Mouse (Mus musculus) limb, embryonic 11.5 days (tissue): ENCODE measurements at regions not wholly inside any gene's neighbourhood (a gene's known extent, or its start where the extent isn't known, plus 50 kb on each side); places are given as distances from the start of the nearest gene placed in this dataset.

Experiments used
- ATAC-seq: fragments of 200-750 bp; cut with Nextera tagmentation; 2 replicates; pipeline ENCODE4 v1.8.0; 2017; ENCODE audit warnings: low read depth; ENCODE audit not compliant: insufficient number of reproducible peaks, low FRiP score, low TSS enrichment
- DNase-seq: peaks from one replicate; pipeline ENCODE4 v3.0.0-alpha.2; 2015; ENCODE audit warnings: low spot score
- H3K27ac ChIP-seq: fragments of 300-500 bp; sonication (generic); replicated peaks from 2 replicates; pipeline ENCODE4 v1.5.1; 2014; ENCODE audit warnings: low read depth, mild to moderate bottlenecking, low read length
- H3K27me3 ChIP-seq: fragments of 300-500 bp; sonication (generic); 2 replicates; pipeline ENCODE4 v1.6.1; 2014; ENCODE audit warnings: mild to moderate bottlenecking, low read length, mixed read lengths; ENCODE audit not compliant: control insufficient read depth, insufficient read depth
- H3K36me3 ChIP-seq: fragments of 300-500 bp; sonication (generic); 2 replicates; pipeline ENCODE4 v1.6.1; 2014; ENCODE audit warnings: mild to moderate bottlenecking, low read length, moderate library complexity, mixed read lengths; ENCODE audit not compliant: control insufficient read depth, insufficient read depth
- H3K4me1 ChIP-seq: fragments of 300-500 bp; sonication (generic); 2 replicates; pipeline ENCODE4 v1.6.1; 2014; ENCODE audit warnings: low read length, mixed read lengths; ENCODE audit not compliant: control insufficient read depth, insufficient read depth
- H3K4me2 ChIP-seq: fragments of 300-500 bp; sonication (generic); 2 replicates; pipeline ENCODE4 v1.6.1; 2014; ENCODE audit warnings: low read depth, mild to moderate bottlenecking, moderate library complexity; ENCODE audit not compliant: severe bottlenecking
- H3K4me3 ChIP-seq: fragments of 300-500 bp; sonication (generic); 2 replicates; pipeline ENCODE4 v1.5.1; 2014; ENCODE audit warnings: low read depth, low read length
- H3K9ac ChIP-seq: fragments of 300-500 bp; sonication (generic); 2 replicates; pipeline ENCODE4 v1.6.1; 2014; ENCODE audit warnings: mild to moderate bottlenecking, low read length
- H3K9me3 ChIP-seq: fragments of 300-500 bp; sonication (generic); 2 replicates; pipeline ENCODE4 v1.6.1; 2016; ENCODE audit warnings: low read length; ENCODE audit not compliant: control insufficient read depth
- WGBS: fragments of 180-500 bp; shearing (Covaris S2); extraction: QIAGEN DNeasy Blood & Tissue Kit; methylation state at CpG from one replicate; pipeline ENCODE4 v1.1.7; 2014; 5-methylcytosine and 5-hydroxymethylcytosine counted together

DNA sequence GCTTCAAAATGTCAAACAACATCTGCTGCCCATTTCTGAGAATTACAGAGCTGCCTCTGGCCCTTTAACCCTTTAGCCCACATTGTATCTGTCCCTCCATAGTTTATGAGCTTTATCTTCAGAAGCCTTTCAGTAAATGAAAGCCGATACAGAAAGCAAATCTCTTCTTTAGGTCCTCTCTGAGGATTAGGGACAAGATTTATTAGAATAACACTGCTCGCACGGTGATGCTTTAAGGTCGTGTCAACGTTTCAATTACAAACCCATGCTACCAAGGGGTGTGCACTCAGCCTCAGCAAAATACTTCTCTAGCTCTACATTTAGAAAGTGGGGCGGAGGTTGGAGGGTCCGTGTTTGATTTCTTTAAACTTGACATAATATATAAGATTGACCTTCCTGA, 472.0 kb upstream of the 4930412O13Rik start:
- Histone ChIP-seq H3K36me3 (no peaks in the 10 kb centered on the region), H3K9me3 (no peaks in the 10 kb centered on the region), H3K4me1 (no peaks in the 10 kb centered on the region), H3K4me3 (no peak overlapping the region), H3K27ac (no peak overlapping the region), H3K4me2 (no peak overlapping the region), H3K27me3 (no peaks in the 10 kb centered on the region), H3K9ac (no peak overlapping the region)
- ATAC-seq (no peak), DNase-seq (no peak)
- WGBS = 41% methylated on average over 7 of the region's 7 CpGs

DNA sequence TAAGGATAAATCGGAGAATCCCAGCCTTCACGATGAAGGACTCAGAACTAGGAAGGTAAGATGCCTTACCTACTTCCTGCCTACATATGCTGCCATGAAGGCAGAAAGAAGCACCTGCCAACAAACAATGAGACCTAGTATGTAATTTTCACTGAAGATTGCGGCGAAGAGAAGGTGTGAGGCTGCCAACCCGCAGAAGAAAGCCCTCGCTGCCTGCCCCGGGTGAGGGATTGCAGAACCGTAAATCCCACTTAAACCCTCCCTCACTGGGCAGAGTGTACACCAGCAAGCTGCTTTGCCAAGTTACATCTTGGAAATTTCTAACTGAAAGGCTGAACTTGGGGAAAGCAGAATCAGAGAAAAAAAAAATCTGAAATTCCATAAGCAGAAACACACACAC, 458.4 kb upstream of the 4930412O13Rik start:
- Histone ChIP-seq H3K4me1 (no peaks in the 10 kb centered on the region), H3K9ac (no peak overlapping the region), H3K27me3 (no peaks in the 10 kb centered on the region), H3K27ac (no peak overlapping the region), H3K36me3 (no peaks in the 10 kb centered on the region), H3K9me3 (no peaks in the 10 kb centered on the region), H3K4me3 (no peak overlapping the region), H3K4me2 (no peak overlapping the region)
- 74% methylated on average over 8 of the region's 8 CpGs for WGBS
- ATAC-seq (no peak), DNase-seq (no peak)

DNA sequence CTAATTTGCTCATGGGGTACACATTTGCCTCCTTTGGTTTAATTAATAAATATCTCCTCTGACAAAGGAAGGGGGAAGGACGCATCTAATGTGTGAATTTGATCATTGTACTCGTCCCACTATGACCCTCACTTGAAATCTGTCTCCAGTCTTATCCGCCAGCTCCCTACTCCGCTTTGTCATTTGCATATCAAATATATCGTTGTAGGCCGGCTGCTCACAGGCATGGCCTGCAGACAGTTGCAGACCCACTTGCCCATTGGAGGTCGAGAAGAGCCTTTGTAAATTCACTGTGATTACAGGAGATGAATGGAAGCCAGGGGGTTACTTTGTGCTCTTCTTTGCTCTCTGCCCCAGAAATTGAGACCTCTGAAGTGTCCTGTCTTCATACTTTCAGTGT, 457.5 kb upstream of the 4930412O13Rik start:
- no peak for ATAC-seq
- H3K36me3 ChIP-seq = no peaks in the 10 kb centered on the region
- no peaks in the 10 kb centered on the region for H3K27me3 ChIP-seq
- no peak overlapping the region for H3K4me3 ChIP-seq
- H3K4me1 ChIP-seq = no peaks in the 10 kb centered on the region
- H3K9ac ChIP-seq = no peak overlapping the region
- H3K9me3 ChIP-seq = no peaks in the 10 kb centered on the region
- no peak overlapping the region for H3K4me2 ChIP-seq
- no peak overlapping the region for H3K27ac ChIP-seq
- 50% methylated on average over 7 of the region's 7 CpGs for WGBS
- DNase-seq = no peak

DNA sequence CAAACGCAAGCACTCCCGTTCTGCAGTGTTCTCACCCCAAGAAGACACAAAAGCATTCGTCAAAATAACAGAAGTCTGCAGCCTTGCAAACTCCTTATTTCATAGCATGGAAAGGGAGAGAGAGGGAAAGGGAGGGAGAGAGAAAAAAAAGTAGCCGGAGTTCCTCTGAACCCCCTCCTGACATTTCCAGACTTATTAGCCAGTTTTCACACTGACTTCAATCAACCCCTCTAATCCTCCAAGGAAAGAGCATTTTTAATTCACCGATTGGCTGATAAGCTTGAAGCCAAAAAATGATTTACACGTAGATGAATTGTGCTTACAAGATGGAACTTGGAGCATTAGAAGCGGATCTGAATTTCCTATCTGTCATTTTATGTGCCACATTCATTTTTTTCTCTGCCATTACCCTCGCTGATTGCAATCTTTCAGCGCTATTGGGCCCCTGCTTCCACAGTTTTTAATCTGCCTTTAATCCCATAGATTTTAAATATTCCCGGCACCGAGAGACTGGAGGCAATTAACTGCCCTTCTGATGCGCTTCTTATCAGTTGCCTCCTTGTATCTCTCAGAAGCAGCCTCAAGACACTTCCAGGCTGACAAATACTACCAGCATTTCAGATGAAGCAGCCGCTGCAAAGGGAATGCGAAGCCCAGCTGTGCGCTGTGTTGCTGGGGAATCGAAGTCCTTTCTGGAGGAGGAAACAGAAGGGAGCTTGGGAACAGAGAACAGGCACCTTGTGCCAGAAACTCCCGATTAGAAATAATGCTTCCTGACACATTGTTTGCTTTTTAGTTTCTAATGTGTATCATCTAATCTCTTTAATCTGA, 447.7 kb upstream of the 4930412O13Rik start:
- no peak for ATAC-seq
- Histone ChIP-seq H3K9me3 (no peaks in the 10 kb centered on the region), H3K36me3 (no peaks in the 10 kb centered on the region), H3K27me3 (no peaks in the 10 kb centered on the region), H3K4me3 (no peak overlapping the region), H3K27ac (no peak overlapping the region), H3K4me2 (no peak overlapping the region), H3K9ac (no peak overlapping the region), H3K4me1 (no peaks in the 10 kb centered on the region)
- DNase-seq = peak; percentile 30
- 28% methylated on average over 17 of the region's 17 CpGs for WGBS

DNA sequence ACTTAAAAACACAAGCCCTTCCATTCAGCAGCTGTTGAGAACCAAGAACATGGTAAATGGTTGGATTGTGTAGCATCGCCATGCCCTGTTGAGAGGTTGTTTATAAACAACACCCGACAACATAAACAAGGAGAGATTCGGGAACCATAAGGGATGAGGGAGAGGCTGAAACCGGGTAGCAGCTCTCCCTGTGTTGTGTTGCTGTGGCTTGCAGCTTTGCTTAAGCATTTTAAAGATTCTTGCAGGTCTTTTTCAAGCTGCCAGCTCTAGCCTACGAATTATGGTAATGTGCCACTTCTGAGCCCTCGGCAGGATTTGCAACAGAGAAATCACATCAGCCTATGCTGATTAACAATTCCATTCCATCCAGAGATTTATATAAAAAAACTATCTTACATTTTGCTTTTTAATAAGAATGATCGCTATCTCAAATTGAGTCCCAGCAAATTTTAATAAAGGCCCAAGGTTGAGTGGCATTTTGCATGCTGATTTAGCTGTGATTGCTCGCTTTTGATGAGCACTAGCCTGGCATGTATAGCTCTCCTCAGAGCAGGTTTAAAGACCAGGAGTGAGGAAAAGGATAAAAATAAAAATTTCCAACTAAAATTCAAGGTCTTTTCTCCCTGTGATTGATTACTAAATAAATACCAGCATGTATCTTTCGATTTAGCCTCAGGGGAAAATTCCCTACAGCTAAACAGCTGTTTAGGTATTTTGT, 445.7 kb upstream of the 4930412O13Rik start:
- Histone ChIP-seq H3K9me3 (no peaks in the 10 kb centered on the region), H3K27ac (no peak overlapping the region), H3K4me3 (no peak overlapping the region), H3K36me3 (no peaks in the 10 kb centered on the region), H3K4me2 (no peak overlapping the region), H3K4me1 (no peaks in the 10 kb centered on the region), H3K27me3 (no peaks in the 10 kb centered on the region), H3K9ac (no peak overlapping the region)
- DNase-seq = no peak
- 41% methylated on average over 9 of the region's 9 CpGs for WGBS
- no peak for ATAC-seq

DNA sequence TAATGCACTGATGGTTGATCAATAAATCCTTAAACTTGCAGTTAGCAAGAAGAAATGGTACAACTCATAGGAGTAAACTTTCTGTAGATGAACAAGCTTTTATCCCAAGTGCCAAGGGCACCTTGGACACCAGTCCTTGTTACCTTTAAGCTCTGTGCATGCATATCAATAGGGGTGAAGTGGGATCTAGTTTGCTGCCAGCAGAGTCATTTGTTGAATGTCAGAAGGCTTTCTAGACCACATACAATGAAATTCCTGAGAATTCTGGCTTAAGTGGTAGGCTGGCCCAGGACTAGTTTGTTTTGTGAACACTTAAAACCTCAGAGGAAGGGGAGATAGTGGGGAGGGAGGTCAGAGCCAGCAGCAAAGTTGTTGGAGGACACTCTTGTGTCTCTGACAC, 437.9 kb upstream of the 4930412O13Rik start:
- DNase-seq = no peak
- no peak for ATAC-seq
- no peaks in the 10 kb centered on the region for H3K27me3 ChIP-seq

DNA sequence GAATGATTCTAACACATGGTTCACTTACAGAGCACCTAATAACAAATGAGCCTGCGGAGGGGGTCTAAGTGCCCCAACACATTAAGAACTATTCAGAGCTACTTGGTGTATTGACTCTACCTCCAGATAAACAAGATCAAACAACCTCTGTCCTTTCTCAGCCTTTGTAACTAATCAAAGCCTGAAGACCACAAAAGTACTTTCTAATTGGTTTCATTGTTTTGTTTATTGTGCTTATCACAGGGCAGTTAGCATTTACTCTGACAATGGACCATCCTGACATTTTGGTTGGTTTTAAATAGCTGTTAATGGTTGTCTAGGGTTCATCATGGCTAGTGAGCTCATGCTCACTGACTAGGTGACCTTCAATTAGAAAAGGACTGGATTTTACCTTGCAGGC, 435.2 kb upstream of the 4930412O13Rik start:
- no peaks in the 10 kb centered on the region for H3K4me1 ChIP-seq
- H3K27ac ChIP-seq = no peak overlapping the region
- DNase-seq = no peak
- H3K9ac ChIP-seq = no peak overlapping the region
- ATAC-seq = no peak
- no peaks in the 10 kb centered on the region for H3K36me3 ChIP-seq
- 87% methylated on average over 1 of the region's 1 CpGs for WGBS
- no peak overlapping the region for H3K4me2 ChIP-seq
- H3K4me3 ChIP-seq = no peak overlapping the region
- no peaks in the 10 kb centered on the region for H3K9me3 ChIP-seq
- no peaks in the 10 kb centered on the region for H3K27me3 ChIP-seq

More for the DNA sequence above, 437.9 kb upstream of the 4930412O13Rik start:
- Histone ChIP-seq H3K9me3 (no peaks in the 10 kb centered on the region), H3K4me1 (no peaks in the 10 kb centered on the region), H3K4me3 (no peak overlapping the region), H3K36me3 (no peaks in the 10 kb centered on the region), H3K27ac (no peak overlapping the region), H3K9ac (no peak overlapping the region), H3K4me2 (no peak overlapping the region)

DNA sequence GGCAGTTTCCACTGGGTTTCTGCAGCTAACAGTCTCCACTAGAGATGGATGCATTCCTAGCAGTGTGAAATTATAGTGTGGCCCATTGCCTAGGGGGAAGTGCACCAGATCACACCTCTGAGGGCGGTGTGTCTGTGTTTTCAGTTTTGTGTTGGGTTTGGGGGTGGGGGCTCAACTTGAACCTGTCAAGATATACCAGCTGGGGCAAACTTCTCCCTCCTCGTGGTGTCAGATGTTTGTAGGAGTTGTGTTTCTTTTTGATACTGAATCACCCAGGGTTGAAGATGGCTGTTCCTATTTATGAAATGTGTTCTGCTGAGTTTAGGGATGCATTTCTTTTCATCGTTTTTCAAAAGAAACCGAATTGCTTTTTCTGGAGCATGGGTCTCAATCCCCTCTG, 416.6 kb upstream of the 4930412O13Rik start:
- DNase-seq (no peak), ATAC-seq (no peak)
- no peaks in the 10 kb centered on the region for H3K9me3 ChIP-seq
- H3K27ac ChIP-seq = no peak overlapping the region
- H3K4me2 ChIP-seq = no peak overlapping the region
- no peak overlapping the region for H3K9ac ChIP-seq
- no peak overlapping the region for H3K4me3 ChIP-seq
- H3K36me3 ChIP-seq = no peaks in the 10 kb centered on the region
- 77% methylated on average over 4 of the region's 4 CpGs for WGBS
- H3K4me1 ChIP-seq = no peaks in the 10 kb centered on the region
- H3K27me3 ChIP-seq = no peaks in the 10 kb centered on the region
